Mouse (Mus musculus): ENCODE measurements around the gene Tmem140.

DNA sequence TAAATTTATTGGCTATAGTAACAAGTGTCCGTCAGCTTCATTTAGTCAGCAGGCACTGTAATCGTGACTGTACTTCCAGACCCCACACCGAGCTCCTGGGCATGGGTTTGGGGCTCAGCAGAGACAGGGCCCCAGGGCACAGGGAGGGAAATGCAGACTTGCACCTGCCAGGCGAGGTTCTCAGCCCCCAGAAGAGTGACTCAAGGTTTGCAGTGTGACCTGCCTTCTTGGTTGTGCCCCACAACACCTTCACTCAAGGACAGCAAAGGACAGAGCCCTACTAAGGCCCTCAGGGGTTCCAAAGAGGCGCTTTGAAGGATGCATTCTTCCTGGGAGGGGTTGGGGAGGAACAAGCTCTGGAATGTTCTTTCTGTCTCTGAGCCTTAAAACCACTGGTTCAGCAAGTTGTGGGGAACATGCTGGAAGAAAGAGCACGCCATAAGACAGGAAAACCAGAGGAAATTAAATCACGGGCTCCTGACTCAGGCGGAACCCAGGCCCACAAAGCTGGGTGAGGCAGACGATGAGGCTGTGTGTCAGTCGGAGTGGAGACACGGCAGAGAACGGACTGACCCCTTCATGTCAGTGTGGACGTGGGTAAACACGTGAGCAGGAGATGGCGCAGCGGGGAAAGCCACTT, 16.3 kb downstream of the Tmem140 start:
- no peak for TF ChIP-seq CTCF (IDR thresholded peaks at IDR 0.05; ENCODE audit: borderline replicate concordance, control insufficient read depth, extremely low read depth, insufficient read depth, low read length, poor library complexity)
- no peak for TF ChIP-seq POLR2A (IDR thresholded peaks at IDR 0.05; ENCODE audit: control insufficient read depth, extremely low read depth, insufficient read depth, low read length, poor library complexity)
